Mouse (Mus musculus): ENCODE results near the gene Phtf2. TPM values are rescaled to one million over a fixed set of nuclear protein-coding genes. Genes with fewer than 3 reads are reported as not detected.
"Not testable (repeated sequence)": the region's sequence is repeated elsewhere in the genome, so short reads cannot be mapped to it uniquely, and the experiment has no call there.

Gene Phtf2
- polyA plus RNA-seq, 1 experiment from 2014 or later: 46.0 TPM

GRCm38 (mm10) chr5:20749535-20749934 is 132.4 kb downstream of the Phtf2 start:
- Histone ChIP-seq H3K9me3 (ENCODE audit: control insufficient read depth, low read length) (no peaks in the 10 kb centered on the region), H3K27ac (replicated peaks in 1 of 2; ENCODE audit: control insufficient read depth in 1 of 2, insufficient read depth in 1 of 2, low read depth in 2 of 2, low read length in 2 of 2) (no peak overlapping the region), H3K9ac (ENCODE audit: low read length) (no peak overlapping the region), H3K4me2 (ENCODE audit: low read length) (no peak overlapping the region), H3K4me1 (ENCODE audit: control insufficient read depth in 2 of 2, insufficient read depth in 2 of 2, low read length in 2 of 2) (no peaks in the 10 kb centered on the region), H3K36me3 (ENCODE audit: control insufficient read depth, insufficient read depth, low read length) (no peaks in the 10 kb centered on the region), H3K27me3 (ENCODE audit: control insufficient read depth, insufficient read depth, low read length) (no peaks in the 10 kb centered on the region), H3K4me3 (ENCODE audit: control insufficient read depth in 1 of 2, insufficient read depth in 1 of 2, low read depth in 1 of 2, low read length in 2 of 2) (no peak overlapping the region)
- ATAC-seq (ENCODE audit: insufficient number of reproducible peaks, insufficient read depth, low FRiP score, low read depth): no peak
- 77% methylated on average over 3 of the region's 3 CpGs for WGBS

GRCm38 (mm10) chr5:20748856-20749255 is 133.1 kb downstream of the Phtf2 start:
- Histone ChIP-seq H3K9ac (ENCODE audit: low read length) (no peak overlapping the region), H3K36me3 (ENCODE audit: control insufficient read depth, insufficient read depth, low read length) (no peaks in the 10 kb centered on the region)
- WGBS: 92% methylated on average over 8 of the region's 8 CpGs

GRCm38 (mm10) chr5:20748142-20748541 is 133.8 kb downstream of the Phtf2 start:
- ATAC-seq (ENCODE audit: insufficient number of reproducible peaks, insufficient read depth, low FRiP score, low read depth): no peak
- H3K9ac ChIP-seq (ENCODE audit: low read length): no peak overlapping the region
- no peak overlapping the region for H3K4me2 ChIP-seq (ENCODE audit: low read length)
- 80% methylated on average over 4 of the region's 4 CpGs for WGBS
- no peaks in the 10 kb centered on the region for H3K36me3 ChIP-seq (ENCODE audit: control insufficient read depth, insufficient read depth, low read length)
- no peaks in the 10 kb centered on the region for H3K4me1 ChIP-seq (ENCODE audit: control insufficient read depth in 2 of 2, insufficient read depth in 2 of 2, low read length in 2 of 2)
- no peaks in the 10 kb centered on the region for H3K27me3 ChIP-seq (ENCODE audit: control insufficient read depth, insufficient read depth, low read length)
- no peaks in the 10 kb centered on the region for H3K9me3 ChIP-seq (ENCODE audit: control insufficient read depth, low read length)
- no peak overlapping the region for H3K4me3 ChIP-seq (ENCODE audit: control insufficient read depth in 1 of 2, insufficient read depth in 1 of 2, low read depth in 1 of 2, low read length in 2 of 2)
- H3K27ac ChIP-seq (replicated peaks in 1 of 2; ENCODE audit: control insufficient read depth in 1 of 2, insufficient read depth in 1 of 2, low read depth in 2 of 2, low read length in 2 of 2): no peak overlapping the region

More at GRCm38 (mm10) chr5:20748856-20749255, 133.1 kb downstream of the Phtf2 start:
- ATAC-seq (ENCODE audit: insufficient number of reproducible peaks, insufficient read depth, low FRiP score, low read depth): no peak
- Histone ChIP-seq H3K9me3 (ENCODE audit: control insufficient read depth, low read length) (no peaks in the 10 kb centered on the region), H3K4me3 (ENCODE audit: control insufficient read depth in 1 of 2, insufficient read depth in 1 of 2, low read depth in 1 of 2, low read length in 2 of 2) (no peak overlapping the region), H3K4me2 (ENCODE audit: low read length) (no peak overlapping the region), H3K4me1 (ENCODE audit: control insufficient read depth in 2 of 2, insufficient read depth in 2 of 2, low read length in 2 of 2) (no peaks in the 10 kb centered on the region), H3K27me3 (ENCODE audit: control insufficient read depth, insufficient read depth, low read length) (no peaks in the 10 kb centered on the region), H3K27ac (replicated peaks in 1 of 2; ENCODE audit: control insufficient read depth in 1 of 2, insufficient read depth in 1 of 2, low read depth in 2 of 2, low read length in 2 of 2) (no peak overlapping the region)

GRCm38 (mm10) chr5:20741936-20742335 is 140.0 kb downstream of the Phtf2 start:
- Histone ChIP-seq H3K36me3 (ENCODE audit: control insufficient read depth, insufficient read depth, low read length) (no peaks in the 10 kb centered on the region), H3K27ac (replicated peaks in 1 of 2; ENCODE audit: control insufficient read depth in 1 of 2, insufficient read depth in 1 of 2, low read depth in 2 of 2, low read length in 2 of 2) (no peak overlapping the region), H3K9ac (ENCODE audit: low read length) (no peak overlapping the region), H3K4me3 (ENCODE audit: control insufficient read depth in 1 of 2, insufficient read depth in 1 of 2, low read depth in 1 of 2, low read length in 2 of 2) (no peak overlapping the region), H3K27me3 (ENCODE audit: control insufficient read depth, insufficient read depth, low read length) (no peaks in the 10 kb centered on the region), H3K9me3 (ENCODE audit: control insufficient read depth, low read length) (no peaks in the 10 kb centered on the region), H3K4me1 (ENCODE audit: control insufficient read depth in 2 of 2, insufficient read depth in 2 of 2, low read length in 2 of 2) (no peaks in the 10 kb centered on the region), H3K4me2 (ENCODE audit: low read length) (no peak overlapping the region)
- WGBS: 91% methylated on average over 8 of the region's 8 CpGs
- no peak for ATAC-seq (ENCODE audit: insufficient number of reproducible peaks, insufficient read depth, low FRiP score, low read depth)

GRCm38 (mm10) chr5:20741193-20741592 is 140.7 kb downstream of the Phtf2 start:
- H3K4me3 ChIP-seq (ENCODE audit: control insufficient read depth in 1 of 2, insufficient read depth in 1 of 2, low read depth in 1 of 2, low read length in 2 of 2): no peak overlapping the region
- H3K4me2 ChIP-seq (ENCODE audit: low read length): no peak overlapping the region
- no peaks in the 10 kb centered on the region for H3K27me3 ChIP-seq (ENCODE audit: control insufficient read depth, insufficient read depth, low read length)
- no peak overlapping the region for H3K27ac ChIP-seq (replicated peaks in 1 of 2; ENCODE audit: control insufficient read depth in 1 of 2, insufficient read depth in 1 of 2, low read depth in 2 of 2, low read length in 2 of 2)
- 26% methylated on average over 6 of the region's 6 CpGs for WGBS
- H3K9ac ChIP-seq (ENCODE audit: low read length): no peak overlapping the region
- ATAC-seq (ENCODE audit: insufficient number of reproducible peaks, insufficient read depth, low FRiP score, low read depth): no peak
- H3K36me3 ChIP-seq (ENCODE audit: control insufficient read depth, insufficient read depth, low read length): no peaks in the 10 kb centered on the region
- no peaks in the 10 kb centered on the region for H3K9me3 ChIP-seq (ENCODE audit: control insufficient read depth, low read length)
- H3K4me1 ChIP-seq (ENCODE audit: control insufficient read depth in 2 of 2, insufficient read depth in 2 of 2, low read length in 2 of 2): no peaks in the 10 kb centered on the region

GRCm38 (mm10) chr5:20738795-20739194 is 143.1 kb downstream of the Phtf2 start:
- Histone ChIP-seq H3K9ac (ENCODE audit: low read length) (no peak overlapping the region), H3K27me3 (ENCODE audit: control insufficient read depth, insufficient read depth, low read length) (no peaks in the 10 kb centered on the region), H3K36me3 (ENCODE audit: control insufficient read depth, insufficient read depth, low read length) (no peaks in the 10 kb centered on the region), H3K9me3 (ENCODE audit: control insufficient read depth, low read length) (no peaks in the 10 kb centered on the region), H3K4me2 (ENCODE audit: low read length) (no peak overlapping the region), H3K4me3 (ENCODE audit: control insufficient read depth in 1 of 2, insufficient read depth in 1 of 2, low read depth in 1 of 2, low read length in 2 of 2) (no peak overlapping the region), H3K4me1 (ENCODE audit: control insufficient read depth in 2 of 2, insufficient read depth in 2 of 2, low read length in 2 of 2) (no peaks in the 10 kb centered on the region), H3K27ac (replicated peaks in 1 of 2; ENCODE audit: control insufficient read depth in 1 of 2, insufficient read depth in 1 of 2, low read depth in 2 of 2, low read length in 2 of 2) (no peak overlapping the region)
- 28% methylated on average over 2 of the region's 2 CpGs for WGBS
- no peak for ATAC-seq (ENCODE audit: insufficient number of reproducible peaks, insufficient read depth, low FRiP score, low read depth)

- H3K9ac ChIP-seq (ENCODE audit: low read length); ATAC-seq (ENCODE audit: insufficient number of reproducible peaks, insufficient read depth, low FRiP score, low read depth); H3K27ac ChIP-seq (replicated peaks in 1 of 2; ENCODE audit: control insufficient read depth in 1 of 2, insufficient read depth in 1 of 2, low read depth in 2 of 2, low read length in 2 of 2); H3K4me2 ChIP-seq (ENCODE audit: low read length); H3K9me3 ChIP-seq (ENCODE audit: control insufficient read depth, low read length); H3K36me3 ChIP-seq (ENCODE audit: control insufficient read depth, insufficient read depth, low read length); H3K4me3 ChIP-seq (ENCODE audit: control insufficient read depth in 1 of 2, insufficient read depth in 1 of 2, low read depth in 1 of 2, low read length in 2 of 2); H3K27me3 ChIP-seq (ENCODE audit: control insufficient read depth, insufficient read depth, low read length); H3K4me1 ChIP-seq (ENCODE audit: control insufficient read depth in 2 of 2, insufficient read depth in 2 of 2, low read length in 2 of 2): not testable (repeated sequence)
- 91% methylated on average over 4 of the region's 4 CpGs for WGBS
Measured at GRCm38 (mm10) chr5:20723226-20723625, 158.7 kb downstream of the Phtf2 start.

GRCm38 (mm10) chr5:20720201-20720900 is 161.6 kb downstream of the Phtf2 start:
- Histone ChIP-seq H3K36me3 (ENCODE audit: control insufficient read depth, insufficient read depth, low read length) (no peaks in the 10 kb centered on the region), H3K4me1 (ENCODE audit: control insufficient read depth in 2 of 2, insufficient read depth in 2 of 2, low read length in 2 of 2) (no peaks in the 10 kb centered on the region), H3K27ac (replicated peaks in 1 of 2; ENCODE audit: control insufficient read depth in 1 of 2, insufficient read depth in 1 of 2, low read depth in 2 of 2, low read length in 2 of 2) (no peak overlapping the region), H3K9ac (ENCODE audit: low read length) (no peak overlapping the region), H3K9me3 (ENCODE audit: control insufficient read depth, low read length) (no peaks in the 10 kb centered on the region), H3K27me3 (ENCODE audit: control insufficient read depth, insufficient read depth, low read length) (no peaks in the 10 kb centered on the region), H3K4me2 (ENCODE audit: low read length) (no peak overlapping the region), H3K4me3 (ENCODE audit: control insufficient read depth in 1 of 2, insufficient read depth in 1 of 2, low read depth in 1 of 2, low read length in 2 of 2) (no peak overlapping the region)
- ATAC-seq (ENCODE audit: insufficient number of reproducible peaks, insufficient read depth, low FRiP score, low read depth): no peak
- WGBS: 74% methylated on average over 4 of the region's 4 CpGs

Measured in heart, embryonic 14.5 days (tissue).